Mouse (Mus musculus) lung, embryonic 14.5 days (tissue): Measurements from ENCODE around the gene Plce1. TPM values are rescaled to one million over a fixed set of nuclear protein-coding genes. Genes with fewer than 3 reads are reported as not detected.

Experiments used
- ATAC-seq: fragments of 200-750 bp; cut with Nextera tagmentation; 2 replicates; pipeline ENCODE4 v1.8.0; 2017; ENCODE audit warnings: mild to moderate bottlenecking, moderate TSS enrichment, moderate library complexity; ENCODE audit not compliant: insufficient read depth
- DNase-seq: peaks from one replicate; pipeline ENCODE4 v3.0.0-alpha.2; 2015
- H3K27ac ChIP-seq: fragments of 300-500 bp; sonication (generic); 2 replicates; pipeline ENCODE4 v1.5.1; 2014; ENCODE audit warnings: low read depth, mild to moderate bottlenecking, moderate library complexity
- H3K27me3 ChIP-seq: fragments of 300-500 bp; sonication (generic); 2 replicates; pipeline ENCODE4 v1.6.1; 2014; ENCODE audit warnings: low read length, control low read depth; ENCODE audit not compliant: insufficient read depth
- H3K36me3 ChIP-seq: fragments of 300-500 bp; sonication (generic); 2 replicates; pipeline ENCODE4 v1.6.1; 2014; ENCODE audit warnings: control low read depth; ENCODE audit not compliant: insufficient read depth
- H3K4me1 ChIP-seq: fragments of 300-500 bp; sonication (generic); 2 replicates; pipeline ENCODE4 v1.6.1; 2014; ENCODE audit warnings: antibody characterized with exemption, control low read depth; ENCODE audit not compliant: insufficient read depth
- H3K4me2 ChIP-seq: fragments of 300-500 bp; sonication (generic); 2 replicates; pipeline ENCODE4 v1.6.1; 2014; ENCODE audit warnings: mild to moderate bottlenecking
- H3K4me3 ChIP-seq: fragments of 300-500 bp; sonication (generic); 2 replicates; pipeline ENCODE4 v1.5.1; 2014; ENCODE audit warnings: low read depth, low read length
- H3K9ac ChIP-seq: fragments of 300-500 bp; sonication (generic); 2 replicates; pipeline ENCODE4 v1.6.1; 2014
- H3K9me3 ChIP-seq: fragments of 300-500 bp; sonication (generic); 2 replicates; pipeline ENCODE4 v1.6.1; 2016; ENCODE audit warnings: low read depth, low read length, control low read depth
- CTCF ChIP-seq: IDR thresholded peaks from 2 replicates; pipeline ENCODE4 v1.5.1; 2016; ENCODE audit warnings: antibody characterized with exemption, low read depth
- WGBS: fragments of 180-500 bp; shearing (Covaris S2); extraction: QIAGEN DNeasy Blood & Tissue Kit; methylation state at CpG from one replicate; pipeline ENCODE4 v1.1.7; 2014; 5-methylcytosine and 5-hydroxymethylcytosine counted together
- polyA plus RNA-seq: library from polyadenylated mRNA; unstranded; fragments of >200 nt; fragmentation: Nextera tagmentation; extraction: Ambion mirVana; gene quantifications from 2 replicates; pipeline ENCODE4 v1.2.1, GENCODE M21; 2014

Plce1 gene
- polyA plus RNA-seq, 1 experiment from 2014 or later = 4.5 TPM

- Histone ChIP-seq H3K4me1 (0 out of 2 replicates have a peak, but pooled peaks cover 7% of the 10 kb centered on the region), H3K4me2 (no peak overlapping the region), H3K27ac (no peak overlapping the region), H3K4me3 (no peak overlapping the region), H3K27me3 (no peaks in the 10 kb centered on the region), H3K9ac (no peak overlapping the region), H3K36me3 (no peaks in the 10 kb centered on the region), H3K9me3 (no peaks in the 10 kb centered on the region)
- no peak for TF ChIP-seq CTCF
- ATAC-seq = no peak
- 67% methylated on average over 2 of the region's 2 CpGs for WGBS
- no peak for DNase-seq
Measured at GRCm38 (mm10) chr19:38597392-38597791, 116.5 kb downstream of the Plce1 start.

DNA sequence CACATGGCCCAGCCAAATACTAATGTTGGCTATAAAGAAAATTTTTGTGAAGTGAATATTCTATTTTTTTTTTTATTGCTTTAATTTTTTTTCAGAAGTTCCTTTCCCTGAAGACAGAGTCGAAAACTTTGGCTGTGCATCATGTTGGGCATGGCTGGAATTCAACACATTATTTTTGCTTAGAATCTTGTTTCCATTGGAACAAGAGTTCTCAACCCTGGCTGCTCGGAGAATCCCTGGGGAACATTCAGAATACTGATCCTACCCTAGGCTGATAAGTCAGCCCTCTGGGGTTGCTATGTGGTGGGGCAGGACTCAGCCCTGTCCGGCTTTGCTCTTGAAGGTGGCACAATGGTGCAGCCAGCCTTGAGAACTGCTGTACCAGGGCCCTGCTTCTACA, 118.1 kb downstream of the Plce1 start:
- no peak overlapping the region for H3K4me3 ChIP-seq
- H3K4me2 ChIP-seq = no peak overlapping the region
- no peaks in the 10 kb centered on the region for H3K27me3 ChIP-seq
- H3K9ac ChIP-seq = no peak overlapping the region
- ATAC-seq (no peak), DNase-seq (no peak)
- 76% methylated on average over 3 of the region's 3 CpGs for WGBS
- TF ChIP-seq CTCF = no peak
- H3K36me3 ChIP-seq = no peaks in the 10 kb centered on the region
- H3K4me1 ChIP-seq = 0 out of 2 replicates have a peak, but pooled peaks cover under 1% of the 10 kb centered on the region
- no peaks in the 10 kb centered on the region for H3K9me3 ChIP-seq
- H3K27ac ChIP-seq = no peak overlapping the region

GRCm38 (mm10) chr19:38601127-38601526, 120.2 kb downstream of the Plce1 start:
- Histone ChIP-seq H3K4me3 (no peak overlapping the region), H3K4me2 (no peak overlapping the region), H3K27me3 (no peaks in the 10 kb centered on the region), H3K9ac (no peak overlapping the region), H3K36me3 (no peaks in the 10 kb centered on the region), H3K9me3 (no peaks in the 10 kb centered on the region), H3K4me1 (no peaks in the 10 kb centered on the region), H3K27ac (no peak overlapping the region)
- ATAC-seq (no peak), DNase-seq (no peak)
- WGBS = 38% methylated on average over 5 of the region's 5 CpGs
- TF ChIP-seq CTCF = no peak

DNA sequence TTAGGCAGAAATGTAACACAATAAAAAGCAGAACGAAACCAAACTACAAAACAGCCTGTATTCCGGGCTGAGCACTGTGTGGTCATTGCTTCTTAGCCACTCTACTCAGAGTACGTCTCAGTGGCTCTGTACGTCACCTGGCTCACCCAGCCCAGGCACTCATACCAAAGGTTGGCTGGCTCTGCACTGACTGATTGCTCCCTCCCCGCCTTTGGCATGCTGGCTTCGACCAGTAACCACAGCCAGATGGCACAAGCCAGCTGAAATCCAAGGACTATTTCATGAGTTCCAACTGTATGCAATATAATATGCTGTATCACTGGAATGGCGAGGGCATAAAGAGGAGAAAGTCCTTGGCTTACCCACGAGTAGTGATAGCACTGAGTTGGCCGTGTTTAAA, 121.9 kb downstream of the Plce1 start:
- no peak for ATAC-seq
- Histone ChIP-seq H3K9ac (no peak overlapping the region), H3K4me2 (no peak overlapping the region), H3K4me3 (no peak overlapping the region), H3K4me1 (no peaks in the 10 kb centered on the region), H3K36me3 (no peaks in the 10 kb centered on the region), H3K27ac (no peak overlapping the region), H3K9me3 (no peaks in the 10 kb centered on the region), H3K27me3 (no peaks in the 10 kb centered on the region)
- TF ChIP-seq CTCF = no peak
- 67% methylated on average over 9 of the region's 9 CpGs for WGBS
- DNase-seq = peak; percentile 19

- Histone ChIP-seq H3K4me3 (no peak overlapping the region), H3K36me3 (no peaks in the 10 kb centered on the region), H3K9ac (no peak overlapping the region), H3K4me2 (no peak overlapping the region), H3K4me1 (no peaks in the 10 kb centered on the region), H3K9me3 (no peaks in the 10 kb centered on the region), H3K27me3 (no peaks in the 10 kb centered on the region), H3K27ac (no peak overlapping the region)
- ATAC-seq = no peak
- DNase-seq = no peak
- no peak for TF ChIP-seq CTCF
- 81% methylated on average over 5 of the region's 5 CpGs for WGBS
Measured at GRCm38 (mm10) chr19:38607236-38607635, 126.3 kb downstream of the Plce1 start.

DNA sequence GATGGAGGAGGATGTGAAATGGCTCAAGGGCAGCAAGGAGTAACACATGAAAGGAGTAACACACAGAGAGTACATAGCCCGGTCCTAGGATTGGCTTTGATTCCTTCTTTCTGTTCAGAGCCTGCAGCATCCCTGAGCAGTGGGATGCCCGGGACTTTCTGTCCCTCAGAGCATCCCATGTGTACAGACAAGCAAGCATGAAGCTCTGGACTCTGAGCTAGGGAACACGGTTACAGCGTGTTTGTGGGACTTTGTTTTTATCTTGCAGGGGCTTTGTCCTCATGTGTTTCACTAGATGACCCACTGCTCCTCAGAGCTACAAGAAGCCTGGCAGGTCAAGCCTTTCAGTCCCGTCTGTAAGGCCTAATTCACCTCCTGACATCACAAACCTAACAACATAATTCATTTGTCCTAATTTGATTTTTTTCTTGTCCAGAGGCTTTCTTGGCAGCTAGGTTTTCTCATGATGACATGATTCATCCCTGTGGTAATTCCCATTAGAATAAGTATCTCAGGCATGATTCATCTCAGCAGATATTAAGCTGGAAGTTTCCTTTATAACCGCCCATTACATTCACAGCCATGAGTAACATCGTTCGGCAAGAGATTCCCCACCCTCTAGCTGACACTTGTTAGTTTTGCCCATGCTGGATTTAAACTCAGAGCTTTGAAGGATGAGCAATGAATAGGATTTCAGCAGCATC, 128.2 kb downstream of the Plce1 start:
- 89% methylated on average over 8 of the region's 8 CpGs for WGBS
- H3K4me2 ChIP-seq = no peak overlapping the region
- H3K4me3 ChIP-seq = no peak overlapping the region
- no peak for DNase-seq
- no peak for TF ChIP-seq CTCF
- H3K27ac ChIP-seq = no peak overlapping the region
- H3K27me3 ChIP-seq = no peaks in the 10 kb centered on the region
- H3K9me3 ChIP-seq = no peaks in the 10 kb centered on the region
- ATAC-seq = no peak
- no peak overlapping the region for H3K9ac ChIP-seq
- H3K36me3 ChIP-seq = no peaks in the 10 kb centered on the region
- H3K4me1 ChIP-seq = no peaks in the 10 kb centered on the region

DNA sequence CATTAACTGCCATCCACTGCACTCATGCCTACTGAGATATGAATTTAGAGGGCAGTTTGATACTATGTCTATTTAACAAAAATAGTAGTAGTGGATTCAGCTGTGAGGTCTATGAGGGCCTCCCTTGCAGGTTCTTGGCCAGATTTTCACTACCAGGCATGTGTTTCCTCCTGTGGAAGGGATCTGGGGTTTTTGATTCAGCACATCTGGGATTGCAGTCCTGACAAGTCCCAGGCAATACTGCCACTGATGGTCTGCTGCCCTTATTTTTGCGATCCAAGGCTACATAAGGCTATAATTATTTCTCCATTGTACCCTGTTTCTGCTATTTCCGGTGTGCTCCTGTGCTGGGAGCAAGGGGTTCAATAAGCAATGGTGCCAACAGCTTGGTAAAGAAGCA, 129.4 kb downstream of the Plce1 start:
- Histone ChIP-seq H3K9ac (no peak overlapping the region), H3K27ac (no peak overlapping the region), H3K36me3 (no peaks in the 10 kb centered on the region), H3K27me3 (no peaks in the 10 kb centered on the region), H3K9me3 (no peaks in the 10 kb centered on the region), H3K4me2 (no peak overlapping the region), H3K4me3 (no peak overlapping the region), H3K4me1 (no peaks in the 10 kb centered on the region)
- WGBS = 86% methylated on average over 2 of the region's 2 CpGs
- no peak for ATAC-seq
- no peak for DNase-seq
- no peak for TF ChIP-seq CTCF

DNA sequence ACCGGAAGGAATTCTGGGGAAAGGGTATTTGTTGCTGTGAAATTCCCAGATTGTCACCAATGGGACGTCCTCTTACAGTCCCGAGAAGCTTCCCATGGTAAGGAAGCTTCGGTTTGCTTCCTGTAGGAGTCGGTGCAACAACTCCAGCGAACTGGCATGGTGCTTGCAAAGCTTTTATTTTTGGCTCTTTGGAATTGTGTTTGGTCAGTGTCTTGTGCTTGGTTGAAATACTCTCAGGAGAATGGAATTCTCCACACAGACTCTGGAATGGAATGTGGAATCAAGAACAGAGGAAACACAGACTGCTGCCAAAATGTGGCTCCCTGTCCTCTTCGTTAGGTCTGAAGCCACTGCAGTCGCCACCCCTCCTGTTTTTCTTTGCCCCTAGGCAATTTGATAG, 129.9 kb downstream of the Plce1 start:
- no peaks in the 10 kb centered on the region for H3K36me3 ChIP-seq
- 79% methylated on average over 8 of the region's 8 CpGs for WGBS
- H3K9me3 ChIP-seq = no peaks in the 10 kb centered on the region
- no peaks in the 10 kb centered on the region for H3K27me3 ChIP-seq
- no peaks in the 10 kb centered on the region for H3K4me1 ChIP-seq
- H3K4me2 ChIP-seq = no peak overlapping the region
- no peak for TF ChIP-seq CTCF
- no peak for DNase-seq
- H3K4me3 ChIP-seq = no peak overlapping the region
- no peak overlapping the region for H3K27ac ChIP-seq
- no peak overlapping the region for H3K9ac ChIP-seq
- ATAC-seq = no peak
